Mouse (Mus musculus) regulatory T cell (primary cell): ENCODE data around the gene Vars.
"Not testable (repeated sequence)": the region's sequence is repeated elsewhere in the genome, so short reads cannot be mapped to it uniquely, and the experiment has no call there.

ENCODE experiments used
- in situ Hi-C: fragments of 300-600 bp; cut with MboI, MseI; formaldehyde crosslinking; loops from one replicate; pipeline ENCODE4 v1.15.1; 2025; ENCODE audit warnings: high pct_unique_total_duplicates

Vars gene

DNA sequence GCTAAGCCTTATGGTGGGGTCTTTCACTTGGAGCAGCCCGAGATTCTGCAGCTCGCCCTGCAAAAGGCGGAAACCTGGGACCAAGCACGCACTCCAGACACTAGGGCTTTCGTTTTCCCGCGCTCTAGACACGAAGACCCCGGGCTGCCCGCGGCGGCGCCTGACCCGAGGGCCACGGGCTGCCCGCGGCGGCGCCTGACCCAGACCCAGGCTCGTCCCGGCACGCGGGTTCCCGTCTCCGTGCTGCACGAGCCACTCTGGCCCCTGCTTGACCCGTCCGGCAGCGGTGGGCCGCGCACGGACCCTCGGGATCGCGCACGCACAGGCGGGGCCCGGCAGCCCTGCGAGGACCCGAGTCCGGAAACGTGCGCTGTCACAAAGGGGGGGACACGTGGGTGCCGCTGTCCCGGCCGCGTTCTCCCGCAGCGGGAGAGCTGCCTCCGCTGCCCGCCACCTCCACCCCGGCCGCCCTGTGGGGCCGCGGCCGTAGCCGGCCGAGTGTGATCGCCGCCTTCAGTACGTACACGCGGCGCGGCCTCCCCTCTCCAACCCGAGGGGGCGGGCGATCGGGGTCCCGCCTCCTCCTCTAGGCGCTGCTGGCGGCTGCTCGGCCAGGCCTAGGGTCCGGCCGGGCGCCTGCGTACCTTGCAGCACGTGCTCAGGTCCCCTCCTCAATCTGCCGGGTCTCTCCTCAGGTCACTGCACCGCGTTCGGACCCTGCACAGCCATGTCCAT is at the start of gene Vars:
Gene Vars (plus strand): TSS at position 271 of the 735 bp plus-strand sequence.
- in situ Hi-C loops: no loop called here

DNA sequence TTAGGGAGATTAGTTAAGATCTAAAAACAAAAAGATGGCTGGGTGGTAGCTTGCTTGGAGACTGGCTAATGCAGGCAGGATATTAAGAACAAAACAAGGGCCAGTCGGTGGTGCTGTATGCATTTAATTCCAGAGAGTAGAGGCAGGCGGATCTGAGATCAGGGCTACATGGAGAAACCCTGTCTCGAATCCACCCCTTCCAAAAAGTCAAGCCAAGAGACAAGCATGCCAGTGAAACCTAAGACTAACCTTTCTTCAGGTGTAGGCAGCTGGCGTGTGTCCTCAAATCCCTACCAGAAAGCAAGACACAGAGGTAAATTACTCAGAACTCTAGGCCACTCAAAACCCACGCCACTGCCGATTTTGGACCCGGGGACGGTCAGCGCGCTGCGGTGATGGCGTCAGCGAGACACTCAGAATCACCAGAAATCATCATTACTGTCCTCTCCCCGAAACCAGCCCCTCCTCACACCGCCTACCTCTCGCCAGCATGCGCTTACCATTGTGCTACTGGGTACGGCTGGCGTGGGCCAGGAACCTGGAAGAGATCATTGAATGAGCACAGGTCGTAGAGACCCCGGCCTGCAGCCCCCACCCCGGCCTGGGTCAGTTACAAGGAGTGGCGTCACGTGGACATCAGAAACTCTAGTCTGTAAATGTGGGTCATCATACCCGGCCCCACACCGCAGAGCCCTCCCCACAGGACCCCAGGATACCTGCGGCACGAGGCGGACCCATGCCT is 49.0 kb upstream of the Vars start:
- in situ Hi-C loops: no loop called here

DNA sequence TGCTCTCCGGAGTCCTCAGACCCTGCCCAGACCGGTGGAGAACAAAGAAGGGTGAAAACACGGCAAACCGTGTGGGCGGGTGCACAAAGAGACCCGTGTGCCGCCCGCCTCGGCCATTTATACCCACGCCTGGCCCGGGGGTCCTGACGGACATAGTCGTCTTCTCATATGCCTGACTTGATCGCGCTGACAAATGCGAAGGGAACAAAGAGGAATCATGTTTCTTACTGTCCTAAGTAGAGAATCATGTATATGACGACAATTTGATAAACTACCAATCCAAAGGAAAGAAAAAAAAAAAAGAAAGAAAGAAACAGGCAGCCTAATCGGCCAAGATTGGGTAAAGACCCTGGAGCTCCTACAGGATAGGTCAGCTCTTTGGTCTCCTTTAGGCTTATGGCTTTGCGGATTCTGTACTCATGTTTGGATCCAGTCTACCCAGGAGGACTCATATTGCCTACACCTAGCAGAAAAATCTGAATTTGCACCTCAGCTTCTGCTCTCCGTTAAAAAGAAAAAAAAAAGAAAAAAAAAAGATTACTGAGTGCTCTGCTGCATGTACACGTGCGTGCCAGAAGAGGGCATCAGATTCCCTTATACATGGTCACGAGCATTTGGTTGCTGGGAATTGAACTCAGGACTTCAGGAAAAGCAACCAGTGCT is 48.3 kb upstream of the Vars start:
- in situ Hi-C loops: no loop called here

GRCm38 (mm10) chr17:34953258-34953657 is 47.5 kb upstream of the Vars start:
- in situ Hi-C loops: no loop called here

DNA sequence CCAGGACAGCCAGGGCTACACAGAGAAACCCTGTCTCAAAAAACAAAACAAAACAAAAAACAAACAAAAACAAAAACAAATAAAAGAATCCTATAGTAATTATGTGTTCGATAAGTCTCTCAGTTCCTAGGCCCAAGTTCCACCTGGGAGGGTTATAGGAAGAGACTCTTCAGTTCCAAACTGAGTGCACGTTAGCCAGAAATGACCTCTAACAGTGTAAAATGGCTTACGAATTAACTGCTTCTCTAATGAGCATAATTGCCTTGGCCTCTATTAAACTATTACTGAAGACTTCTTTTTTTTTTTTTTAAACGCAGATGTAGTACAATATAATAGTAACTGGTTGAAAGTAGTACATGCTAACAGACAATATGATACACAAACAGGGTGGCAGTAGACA is 46.9 kb upstream of the Vars start:
- in situ Hi-C loops: no loop called here

DNA sequence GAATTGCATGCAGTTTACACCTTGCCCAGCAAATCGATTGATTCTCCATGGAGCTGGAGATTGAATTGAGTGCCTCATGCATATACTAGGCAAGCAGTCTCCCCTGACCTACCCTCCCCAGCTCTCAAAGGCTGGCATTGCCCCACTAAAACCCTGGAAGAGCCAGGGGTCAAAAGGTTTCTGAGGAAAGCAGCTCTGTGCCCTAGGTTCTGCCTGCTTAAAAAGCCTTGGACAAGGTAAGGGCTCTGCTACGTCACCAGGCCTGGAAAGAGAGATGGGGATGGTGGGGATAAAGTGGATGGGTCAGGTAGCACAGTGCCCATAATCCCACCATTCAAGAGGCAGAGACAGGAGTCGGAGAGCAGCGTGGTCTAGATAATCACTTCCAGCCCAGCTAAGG is 46.0 kb upstream of the Vars start:
- in situ Hi-C loops: no loop called here

DNA sequence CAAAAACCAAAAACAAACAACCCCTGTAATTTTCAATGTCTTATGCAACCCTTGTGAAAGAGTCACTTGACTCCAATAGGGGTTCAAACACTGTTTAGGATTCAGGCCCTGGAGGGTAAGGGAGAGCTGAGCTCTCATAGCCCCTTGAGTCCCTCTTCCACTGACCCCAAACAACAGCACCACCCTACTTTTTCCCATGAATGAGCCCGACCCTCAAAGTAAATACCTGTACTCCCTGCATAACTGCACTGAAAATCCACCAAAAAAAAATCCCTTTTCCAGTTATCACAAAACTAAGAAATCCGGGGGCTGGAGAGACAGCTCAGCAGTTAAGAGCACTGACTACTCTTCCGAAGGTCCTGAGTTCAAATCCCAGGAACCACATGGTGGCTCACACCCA is 44.9 kb upstream of the Vars start:
- in situ Hi-C loops: no loop called here

DNA sequence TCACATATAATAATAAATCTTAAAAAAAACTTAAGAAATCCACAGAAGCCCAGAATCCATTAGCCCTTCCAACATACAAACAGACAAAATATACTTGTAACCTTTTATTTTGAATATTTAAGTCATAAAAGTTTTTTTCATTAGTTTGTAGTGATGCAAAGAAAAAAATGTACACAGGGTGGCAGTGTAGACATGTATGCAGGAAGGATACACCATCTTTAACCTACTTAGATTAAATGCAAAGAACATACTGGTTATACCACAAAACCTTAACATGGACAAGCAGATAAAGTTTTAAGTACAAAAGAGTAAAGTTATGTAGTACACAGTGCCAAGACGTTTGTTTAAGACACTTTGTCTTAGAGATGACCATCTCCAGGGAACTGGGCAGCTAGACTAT is 44.4 kb upstream of the Vars start:
- in situ Hi-C loops: no loop called here

- in situ Hi-C loops: not testable (repeated sequence)
Observed at GRCm38 (mm10) chr17:34957291-34957690, 43.5 kb upstream of the Vars start.

DNA sequence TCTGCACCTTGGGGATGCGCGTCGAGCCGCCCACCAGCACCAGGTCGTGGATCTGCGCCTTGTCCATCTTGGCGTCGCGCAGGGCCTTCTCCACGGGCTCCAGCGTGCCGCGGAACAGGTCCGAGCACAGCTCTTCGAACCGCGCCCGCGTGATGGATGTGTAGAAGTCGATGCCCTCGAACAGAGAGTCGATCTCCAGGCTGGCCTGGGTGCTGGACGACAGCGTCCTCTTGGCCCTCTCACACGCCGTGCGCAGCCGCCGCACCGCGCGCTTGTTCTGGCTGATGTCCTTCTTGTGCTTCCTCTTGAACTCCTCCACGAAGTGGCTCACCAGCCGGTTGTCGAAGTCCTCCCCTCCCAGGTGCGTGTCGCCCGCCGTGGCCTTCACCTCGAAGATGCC is 42.8 kb upstream of the Vars start:
- in situ Hi-C loops: not testable (repeated sequence)

DNA sequence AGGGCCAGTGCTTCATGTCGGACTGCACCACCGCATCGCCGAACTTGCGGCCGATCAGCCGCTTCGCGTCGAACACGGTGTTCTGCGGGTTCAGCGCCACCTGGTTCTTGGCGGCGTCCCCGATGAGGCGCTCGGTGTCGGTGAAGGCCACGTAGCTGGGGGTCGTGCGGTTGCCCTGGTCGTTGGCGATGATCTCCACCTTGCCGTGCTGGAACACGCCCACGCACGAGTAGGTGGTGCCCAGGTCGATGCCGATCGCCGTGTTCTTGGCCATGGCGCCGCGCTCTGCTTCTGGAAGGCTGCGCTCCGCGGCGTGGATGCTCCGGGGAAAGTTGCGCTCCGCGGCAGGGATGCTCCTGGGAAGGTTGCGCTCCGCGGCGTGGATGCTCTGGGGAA is 42.1 kb upstream of the Vars start:
- in situ Hi-C loops: not testable (repeated sequence)

- in situ Hi-C loops: not testable (repeated sequence)
Observed at GRCm38 (mm10) chr17:34959130-34959778, 41.5 kb upstream of the Vars start, which contains the start of gene Hspa1b. Gene Hspa1b (minus strand): TSS chr17:34959238.

- in situ Hi-C loops: no loop called here
Observed at GRCm38 (mm10) chr17:34959881-34960515, 40.8 kb upstream of the Vars start.

- in situ Hi-C loops: no loop called here
Observed at GRCm38 (mm10) chr17:34960702-34961493, 39.9 kb upstream of the Vars start.

GRCm38 (mm10) chr17:34962125-34962524 is 38.7 kb upstream of the Vars start:
- in situ Hi-C loops: no loop called here

DNA sequence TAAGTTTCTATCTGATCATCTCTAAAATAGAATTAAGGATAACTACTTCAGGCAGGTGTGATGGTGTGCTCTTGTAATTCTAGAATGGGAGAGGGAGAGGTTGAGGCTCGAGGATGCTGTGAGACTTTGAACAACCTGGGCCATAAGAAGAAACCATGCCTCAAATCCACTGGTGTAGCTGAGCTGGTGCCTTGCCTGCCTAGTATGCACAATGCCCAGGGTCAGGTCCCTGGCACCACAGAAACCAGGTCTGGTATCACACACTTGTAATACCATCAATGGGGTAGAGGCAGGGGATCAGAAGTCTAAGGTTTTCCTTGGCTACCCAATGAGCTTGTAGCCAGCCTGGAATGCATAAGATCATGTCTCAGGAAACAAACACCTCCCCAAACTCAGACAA is 37.9 kb upstream of the Vars start:
- in situ Hi-C loops: no loop called here

GRCm38 (mm10) chr17:34964640-34965049 is 36.1 kb upstream of the Vars start:
- in situ Hi-C loops: no loop called here

DNA sequence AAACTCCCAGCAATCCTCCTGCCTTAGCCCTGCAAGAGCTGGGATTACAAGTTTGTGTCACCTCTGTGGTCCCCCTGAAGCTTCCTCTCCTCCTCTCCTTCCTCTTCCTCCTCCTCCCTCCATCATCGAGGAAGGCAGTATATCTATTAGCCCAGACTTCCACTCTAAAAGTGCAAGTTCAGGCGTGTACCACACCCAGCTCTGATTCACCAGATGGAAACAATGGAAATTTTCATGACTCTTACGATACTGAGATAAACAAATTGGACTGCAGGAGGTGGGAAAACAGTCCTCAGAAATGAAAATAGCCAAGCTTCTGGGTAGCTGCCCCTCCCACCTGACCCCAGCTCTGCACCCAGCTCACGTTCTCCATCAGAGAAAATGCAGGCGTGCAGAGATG is 35.2 kb upstream of the Vars start:
- in situ Hi-C loops: no loop called here

DNA sequence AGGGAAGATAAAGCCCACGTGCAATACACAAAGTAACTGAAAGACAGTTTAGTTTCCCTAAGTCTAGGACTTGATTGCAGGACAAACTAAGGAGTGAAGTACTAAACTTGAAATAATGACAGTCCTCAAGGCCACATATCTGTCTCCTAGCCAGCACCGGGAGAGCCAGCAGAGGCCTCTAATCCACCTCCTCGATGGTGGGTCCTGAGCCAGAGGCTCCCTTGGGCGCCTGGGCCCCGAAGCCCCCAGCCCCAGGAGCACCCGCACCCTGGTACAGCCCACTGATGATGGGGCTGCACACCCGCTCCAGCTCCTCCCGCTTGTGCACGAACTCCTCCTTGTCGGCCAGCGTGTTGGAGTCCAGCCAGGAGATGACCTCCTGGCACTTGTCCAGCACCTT is 31.0 kb upstream of the Vars start, which contains the start of gene Gm20481:
Gene Gm20481 (plus strand): TSS at position 91 of the 400 bp plus-strand sequence.
- in situ Hi-C loops: not testable (repeated sequence)

GRCm38 (mm10) chr17:34970850-34971249 is 29.9 kb upstream of the Vars start:
- in situ Hi-C loops: not testable (repeated sequence)

GRCm38 (mm10) chr17:34971694-34972068 is 29.1 kb upstream of the Vars start:
- in situ Hi-C loops: not testable (repeated sequence)
